Mouse (Mus musculus) thymus, postnatal 36 days (tissue): ENCODE results near the gene Ppig.

Source experiments
- DNase-seq, 2 experiments: peaks; one replicate each; pipeline ENCODE4 v3.0.0; 2022; ENCODE audit warnings: mixed read lengths in 2 of 2

The Ppig gene

DNA sequence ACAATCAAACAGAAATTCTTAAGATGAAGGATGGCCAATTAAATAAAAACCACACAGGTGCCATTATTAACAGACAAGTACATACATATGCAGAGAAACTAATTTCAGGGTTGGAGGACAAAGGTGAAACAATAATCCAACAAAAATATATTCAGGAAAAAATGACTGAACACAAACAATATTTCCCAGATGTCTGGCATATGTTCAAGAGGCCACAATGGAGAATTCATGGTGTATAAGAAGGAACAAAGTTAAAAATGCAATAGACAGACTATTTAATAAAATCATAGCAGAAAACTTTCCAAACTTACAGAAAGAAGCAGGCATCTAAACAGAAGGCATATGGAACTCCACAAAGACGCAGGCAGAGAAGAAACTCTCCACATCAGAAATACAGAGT lies 42.4 kb downstream of the Ppig start:
- DNase-seq: no peak

DNA sequence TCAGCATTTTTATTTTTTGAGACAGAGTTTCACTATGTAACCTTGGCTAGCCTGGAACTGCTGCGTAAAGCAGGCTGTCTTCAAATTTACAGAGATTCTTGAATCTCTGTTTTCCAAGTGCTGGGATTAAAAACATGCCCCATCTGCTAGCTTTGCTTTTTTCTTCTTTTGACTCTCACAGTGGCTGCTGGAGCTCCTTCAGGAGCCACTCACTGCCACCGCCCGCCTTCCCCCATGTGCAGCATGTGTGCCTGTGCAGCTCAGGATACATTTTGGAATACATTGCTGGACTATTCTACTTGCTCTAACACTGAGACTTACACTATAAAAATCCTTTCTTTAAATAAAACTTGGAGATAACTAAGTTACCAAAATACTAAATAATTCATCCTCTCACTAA lies 51.0 kb downstream of the Ppig start:
- no peak for DNase-seq

DNA sequence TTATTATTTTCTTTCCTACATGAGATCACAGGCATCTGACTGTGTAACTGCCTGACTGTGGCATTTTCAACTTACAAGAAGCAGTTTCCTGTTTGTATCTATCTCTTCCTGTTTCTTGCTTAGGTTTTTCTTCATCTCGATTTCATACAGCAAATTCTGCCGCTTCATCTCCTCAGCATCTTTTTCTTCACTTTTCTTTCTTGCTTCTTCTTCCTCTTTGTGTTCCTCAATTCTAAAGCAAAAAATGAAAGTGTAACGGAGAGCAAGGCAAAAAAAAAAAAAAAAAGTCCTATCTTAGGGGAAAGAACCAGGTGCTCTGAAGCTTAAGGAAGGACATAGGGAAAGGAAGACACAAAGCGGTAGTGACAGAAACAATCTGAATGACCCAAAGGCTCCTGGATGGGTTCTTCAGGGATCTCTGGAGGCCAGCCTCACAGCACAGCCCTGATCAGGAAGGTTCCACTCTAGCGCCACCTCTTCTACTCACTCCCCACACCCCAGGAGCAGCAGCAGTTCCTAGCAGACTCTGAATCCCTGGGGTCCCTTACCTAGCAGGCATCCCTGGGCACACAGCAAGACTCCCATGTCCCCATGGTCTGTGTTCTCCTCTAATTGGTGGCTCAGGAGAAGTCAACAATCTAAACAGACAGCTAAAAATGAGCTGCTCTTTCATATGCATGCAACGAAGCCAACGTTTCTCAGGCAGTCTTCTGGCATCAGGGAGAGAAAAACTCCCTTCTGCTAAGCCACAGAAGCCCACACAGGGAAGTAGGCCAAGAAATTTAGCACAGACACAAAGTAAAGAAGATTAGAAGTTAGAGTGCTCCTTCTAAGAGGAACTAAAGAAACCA lies 55.9 kb downstream of the Ppig start:
- peak; percentile 61 to 64 for DNase-seq

DNA sequence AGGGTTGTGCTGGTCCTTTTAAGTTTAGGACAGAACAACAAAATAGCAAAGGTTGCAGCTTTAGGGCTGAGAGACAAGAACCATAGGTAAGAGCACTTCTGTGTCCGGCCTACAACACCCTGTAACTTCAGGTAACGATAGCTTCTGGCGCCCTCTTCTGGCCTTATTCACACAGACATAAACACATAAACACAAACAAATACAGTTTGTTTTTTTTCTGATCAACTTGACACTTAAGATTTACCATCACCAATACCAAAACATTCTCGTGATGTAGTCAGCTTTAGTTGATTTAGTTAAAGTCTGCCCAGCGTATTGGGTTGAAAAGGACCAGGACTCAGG lies 56.5 kb downstream of the Ppig start:
- DNase-seq: peak; percentile 45 to 51

DNA sequence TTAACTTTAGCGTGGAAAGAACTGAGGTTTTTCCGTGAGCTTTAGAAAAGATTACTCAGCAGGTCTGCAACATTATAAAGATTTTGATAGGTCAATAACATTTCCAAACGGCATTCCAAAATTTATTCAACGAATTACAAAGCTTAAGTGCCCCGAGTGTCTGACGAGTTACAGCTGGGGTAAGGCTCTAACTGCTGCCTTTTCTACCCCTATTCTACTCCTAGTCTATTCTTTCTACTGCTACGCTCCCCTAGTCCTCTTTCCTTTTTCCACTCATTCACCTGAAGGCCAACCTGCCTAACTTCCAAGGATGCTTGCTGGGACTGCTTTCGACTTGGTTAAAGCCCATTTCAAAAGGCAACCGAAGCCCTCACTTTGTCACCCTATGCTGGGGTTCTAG lies 66.6 kb downstream of the Ppig start:
- DNase-seq: no peak

DNA sequence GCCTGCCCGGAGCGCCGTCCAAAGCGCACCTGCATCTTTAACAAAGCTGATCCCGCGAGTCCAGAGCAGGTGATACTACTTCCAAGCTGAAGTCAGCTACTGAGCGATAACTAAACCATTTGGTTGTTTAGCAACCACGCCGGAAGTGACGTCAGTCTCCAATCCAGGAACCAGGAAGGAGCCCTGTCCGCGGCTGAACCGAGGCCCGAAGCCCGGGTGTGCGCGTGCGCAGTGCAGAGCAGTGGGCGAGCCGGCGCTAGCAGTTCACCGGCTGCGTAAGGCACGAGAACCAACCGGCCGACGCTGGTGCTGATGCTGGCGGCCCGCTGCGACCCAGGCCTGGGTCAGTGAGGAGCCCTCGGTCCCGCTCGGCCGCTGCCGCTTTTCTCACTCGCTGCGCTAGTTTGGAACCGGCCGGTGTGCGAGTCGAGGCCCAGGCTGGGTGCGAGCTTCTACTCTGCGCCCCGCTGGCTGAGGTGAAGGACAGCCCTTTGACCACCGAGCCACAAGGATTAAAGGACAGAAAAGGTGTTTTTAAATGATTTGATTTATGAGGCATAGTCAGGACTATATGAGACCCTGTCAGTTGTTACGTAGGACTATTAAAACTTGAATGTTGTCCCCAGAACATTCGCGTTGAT lies 67.2 kb downstream of the Ppig start, which contains the start of the genes Ccdc173 and Phospho2:
TSS of gene Ccdc173 (minus strand) at position 147 of the 641 bp plus-strand sequence.
TSS of gene Phospho2 (plus strand) at position 195 of the 641 bp plus-strand sequence.
- DNase-seq: peak; percentile 96 to 98

DNA sequence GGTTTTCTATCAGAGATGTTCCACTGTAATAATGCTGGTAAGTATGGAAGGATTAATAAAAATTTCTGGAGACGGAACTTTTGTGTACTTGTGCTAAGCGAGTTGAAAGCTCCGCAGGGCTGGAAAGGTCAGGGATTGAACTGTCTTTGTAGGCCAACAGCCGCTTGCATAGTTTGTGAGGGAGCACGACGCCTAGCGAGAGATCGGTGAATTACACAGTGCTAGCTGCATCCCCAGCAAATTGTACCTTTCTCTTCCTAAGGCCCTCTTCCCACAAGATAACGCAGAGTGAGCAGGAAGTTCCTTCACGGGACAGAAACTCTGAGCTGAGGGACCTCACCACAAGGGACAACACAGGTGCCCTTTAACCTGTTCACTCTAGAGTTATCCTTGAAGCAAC lies 67.9 kb downstream of the Ppig start:
- peak; percentile 83 to 87 for DNase-seq

DNA sequence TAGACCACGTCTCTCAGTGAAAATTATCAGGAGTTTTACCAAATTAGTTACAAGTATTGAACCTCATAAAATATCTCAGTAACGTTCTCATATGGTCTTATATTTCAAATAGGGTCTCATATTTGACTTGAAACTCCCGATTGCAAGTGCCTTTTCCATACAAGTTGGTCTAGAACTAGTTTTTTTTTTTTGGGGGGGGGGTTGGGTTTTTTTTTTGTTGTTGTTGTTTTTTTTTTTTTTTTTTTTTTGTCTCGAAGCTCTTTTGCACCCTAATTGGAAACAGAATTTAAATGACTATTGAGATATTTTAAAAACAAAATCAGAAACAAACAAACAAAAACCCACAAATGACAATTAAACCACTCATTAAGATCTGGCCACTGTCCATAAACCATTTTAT lies 68.4 kb downstream of the Ppig start:
- no peak for DNase-seq

DNA sequence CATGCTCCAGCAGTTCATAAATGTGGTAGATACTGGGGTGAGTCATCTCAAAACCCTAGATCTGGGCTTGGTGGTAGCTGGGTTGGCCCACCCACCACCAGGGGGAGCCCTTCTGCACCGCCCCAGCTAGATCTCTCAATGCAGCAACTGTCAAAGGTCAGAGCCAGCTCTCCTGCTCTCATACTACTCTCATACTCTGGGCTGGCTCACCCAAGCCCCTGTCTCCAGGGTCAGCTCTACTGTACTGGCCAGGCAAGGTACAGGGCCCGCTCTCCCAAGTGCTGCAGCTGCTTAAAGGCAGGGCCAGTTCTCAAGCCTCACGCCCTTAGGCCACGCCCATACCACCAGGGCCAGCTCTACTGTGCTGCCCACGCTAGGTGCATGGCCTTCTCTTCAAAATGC lies 80.6 kb downstream of the Ppig start:
- peak; percentile 75 to 78 for DNase-seq
